Mouse (Mus musculus) lung, embryonic 15.5 days (tissue): ENCODE data around the gene Furin. TPM values are rescaled to one million over a fixed set of nuclear protein-coding genes. Genes with fewer than 3 reads are reported as not detected.
A peak's percentile ranks its signal among the peaks of the same experiment; 100 is the strongest.

Source experiments
- ATAC-seq: fragments of 200-750 bp; cut with Nextera tagmentation; 2 replicates; pipeline ENCODE4 v1.8.0; 2017; ENCODE audit warnings: moderate number of reproducible peaks, borderline replicate concordance; ENCODE audit not compliant: low FRiP score, low TSS enrichment; ENCODE audit errors: extremely low read depth
- H3K27ac ChIP-seq: fragments of 300-500 bp; sonication (generic); 2 replicates; pipeline ENCODE4 v1.5.1; 2015; ENCODE audit warnings: moderate library complexity, mild to moderate bottlenecking, inconsistent platforms
- H3K27me3 ChIP-seq: fragments of 300-500 bp; sonication (generic); 2 replicates; pipeline ENCODE4 v1.6.1; 2015; ENCODE audit warnings: inconsistent platforms
- H3K36me3 ChIP-seq: fragments of 300-500 bp; sonication (generic); 2 replicates; pipeline ENCODE4 v1.6.1; 2015; ENCODE audit warnings: inconsistent platforms
- H3K4me1 ChIP-seq: fragments of 300-500 bp; sonication (generic); 2 replicates; pipeline ENCODE4 v1.6.1; 2015; ENCODE audit warnings: inconsistent platforms
- H3K4me2 ChIP-seq: fragments of 300-500 bp; sonication (generic); 2 replicates; pipeline ENCODE4 v1.6.1; 2015; ENCODE audit warnings: inconsistent platforms, mild to moderate bottlenecking, moderate library complexity
- H3K4me3 ChIP-seq: fragments of 300-500 bp; sonication (generic); 2 replicates; pipeline ENCODE4 v1.5.1; 2015; ENCODE audit warnings: mild to moderate bottlenecking, inconsistent platforms
- H3K9ac ChIP-seq: fragments of 300-500 bp; sonication (generic); 2 replicates; pipeline ENCODE4 v1.6.1; 2015; ENCODE audit warnings: inconsistent platforms
- H3K9me3 ChIP-seq: fragments of 300-500 bp; sonication (generic); 2 replicates; pipeline ENCODE4 v1.6.1; 2016; ENCODE audit warnings: inconsistent platforms
- WGBS: fragments of 180-500 bp; shearing (Covaris S2); methylation state at CpG from one replicate; pipeline ENCODE4 v1.1.7; 2015; 5-methylcytosine and 5-hydroxymethylcytosine counted together
- polyA plus RNA-seq: library from polyadenylated mRNA; unstranded; fragments of >200 nt; fragmentation: Nextera tagmentation; extraction: Ambion mirVana; gene quantifications from 2 replicates; pipeline ENCODE4 v1.2.1, GENCODE M21; 2015

The Furin gene
- 16.3 and 16.7 TPM in 2 replicates for polyA plus RNA-seq

- Histone ChIP-seq H3K36me3 (no peaks in the 10 kb centered on the region), H3K9ac (no peak within 1 kb of the TSS), H3K27me3 (no peaks in the 10 kb centered on the region), H3K4me2 (no peak within 1 kb of the TSS), H3K27ac (0 out of 2 replicates have a peak within 1 kb of the TSS, but pooled peaks have one; percentile 12), H3K4me3 (no peak within 1 kb of the TSS), H3K9me3 (no peaks in the 10 kb centered on the region), H3K4me1 (peaks cover 34% of the 10 kb centered on the region)
- no peak for ATAC-seq
- WGBS = 62% methylated on average over 9 of the region's 9 CpGs
Observed at GRCm38 (mm10) chr7:80405188-80405695, at the start of gene Furin. TSS of gene Furin (minus strand) at chr7:80405436.

GRCm38 (mm10) chr7:80454786-80455185 lies 49.5 kb upstream of the Furin start:
- no peak for ATAC-seq
- WGBS = 79% methylated on average over 2 of the region's 2 CpGs
- no peak overlapping the region for H3K27ac ChIP-seq

GRCm38 (mm10) chr7:80453997-80454396 lies 48.8 kb upstream of the Furin start:
- whole genome bisulfite sequencing = 83% methylated on average over 5 of the region's 5 CpGs
- Histone ChIP-seq H3K9me3 (no peaks in the 10 kb centered on the region), H3K4me2 (no peak overlapping the region), H3K27me3 (no peaks in the 10 kb centered on the region), H3K4me3 (no peak overlapping the region), H3K9ac (no peak overlapping the region), H3K27ac (no peak overlapping the region), H3K36me3 (peaks cover 18% of the 10 kb centered on the region), H3K4me1 (peaks cover 16% of the 10 kb centered on the region)
- no peak for ATAC-seq

More at GRCm38 (mm10) chr7:80454786-80455185, 49.5 kb upstream of the Furin start:
- no peak overlapping the region for H3K4me2 ChIP-seq
- H3K36me3 ChIP-seq = peaks cover 24% of the 10 kb centered on the region
- no peaks in the 10 kb centered on the region for H3K9me3 ChIP-seq
- H3K4me1 ChIP-seq = peaks cover 16% of the 10 kb centered on the region
- H3K9ac ChIP-seq = no peak overlapping the region
- H3K27me3 ChIP-seq = no peaks in the 10 kb centered on the region
- H3K4me3 ChIP-seq = no peak overlapping the region

GRCm38 (mm10) chr7:80453121-80453520 lies 47.9 kb upstream of the Furin start:
- peaks cover 15% of the 10 kb centered on the region for H3K36me3 ChIP-seq
- WGBS = 66% methylated on average over 3 of the region's 3 CpGs
- H3K9ac ChIP-seq = no peak overlapping the region
- no peaks in the 10 kb centered on the region for H3K27me3 ChIP-seq
- no peak for ATAC-seq
- no peaks in the 10 kb centered on the region for H3K9me3 ChIP-seq
- H3K27ac ChIP-seq = no peak overlapping the region
- no peak overlapping the region for H3K4me2 ChIP-seq
- H3K4me3 ChIP-seq = no peak overlapping the region
- peaks cover 16% of the 10 kb centered on the region for H3K4me1 ChIP-seq

GRCm38 (mm10) chr7:80452241-80452640 lies 47.0 kb upstream of the Furin start:
- no peaks in the 10 kb centered on the region for H3K27me3 ChIP-seq
- no peaks in the 10 kb centered on the region for H3K9me3 ChIP-seq
- 79% methylated on average over 5 of the region's 5 CpGs for WGBS
- no peak overlapping the region for H3K9ac ChIP-seq
- no peak for ATAC-seq
- no peak overlapping the region for H3K4me2 ChIP-seq
- H3K36me3 ChIP-seq = peaks cover 15% of the 10 kb centered on the region
- no peak overlapping the region for H3K4me3 ChIP-seq
- no peak overlapping the region for H3K27ac ChIP-seq
- peaks cover 8% of the 10 kb centered on the region for H3K4me1 ChIP-seq

- peaks cover 15% of the 10 kb centered on the region for H3K36me3 ChIP-seq
- no peak overlapping the region for H3K4me2 ChIP-seq
- ATAC-seq = no peak
- no peak overlapping the region for H3K9ac ChIP-seq
- H3K4me3 ChIP-seq = no peak overlapping the region
- H3K27ac ChIP-seq = no peak overlapping the region
- H3K4me1 ChIP-seq = peaks cover 9% of the 10 kb centered on the region; the same call in 1 of the 2 replicates
- no peaks in the 10 kb centered on the region for H3K27me3 ChIP-seq
- no peaks in the 10 kb centered on the region for H3K9me3 ChIP-seq
- 61% methylated on average over 3 of the region's 3 CpGs for WGBS
Observed at GRCm38 (mm10) chr7:80451550-80452232, 46.5 kb upstream of the Furin start.

GRCm38 (mm10) chr7:80450354-80450753 lies 45.1 kb upstream of the Furin start:
- H3K9me3 ChIP-seq = no peaks in the 10 kb centered on the region
- no peak overlapping the region for H3K4me3 ChIP-seq
- H3K27ac ChIP-seq = no peak overlapping the region
- no peak for ATAC-seq
- no peaks in the 10 kb centered on the region for H3K27me3 ChIP-seq
- peaks cover 15% of the 10 kb centered on the region for H3K36me3 ChIP-seq
- H3K4me1 ChIP-seq = peaks cover 15% of the 10 kb centered on the region
- no peak overlapping the region for H3K4me2 ChIP-seq
- H3K9ac ChIP-seq = no peak overlapping the region
- WGBS = 64% methylated on average over 4 of the region's 4 CpGs

- H3K4me3 ChIP-seq = no peak overlapping the region
- peaks cover 10% of the 10 kb centered on the region for H3K36me3 ChIP-seq
- 63% methylated on average over 6 of the region's 6 CpGs for WGBS
- no peak overlapping the region for H3K27ac ChIP-seq
- H3K27me3 ChIP-seq = no peaks in the 10 kb centered on the region
- H3K4me1 ChIP-seq = peaks cover 22% of the 10 kb centered on the region
- ATAC-seq = no peak
- H3K9ac ChIP-seq = no peak overlapping the region
- H3K4me2 ChIP-seq = no peak overlapping the region
- no peaks in the 10 kb centered on the region for H3K9me3 ChIP-seq
Observed at GRCm38 (mm10) chr7:80449620-80450091, 44.4 kb upstream of the Furin start.

- 93% methylated on average over 8 of the region's 8 CpGs for WGBS
- H3K4me1 ChIP-seq = peaks cover 32% of the 10 kb centered on the region
Observed at GRCm38 (mm10) chr7:80447336-80447735, 42.1 kb upstream of the Furin start.

GRCm38 (mm10) chr7:80446221-80446878 lies 41.1 kb upstream of the Furin start:
- H3K4me1 ChIP-seq = peaks cover 40% of the 10 kb centered on the region
- H3K36me3 ChIP-seq = no peaks in the 10 kb centered on the region
- 53% methylated on average over 7 of the region's 7 CpGs for WGBS
- H3K9me3 ChIP-seq = no peaks in the 10 kb centered on the region
- H3K9ac ChIP-seq = no peak overlapping the region
- no peak overlapping the region for H3K4me2 ChIP-seq
- H3K4me3 ChIP-seq = no peak overlapping the region
- ATAC-seq = no peak
- no peaks in the 10 kb centered on the region for H3K27me3 ChIP-seq
- peak overlapping the region; percentile 84 for H3K27ac ChIP-seq

More at GRCm38 (mm10) chr7:80447336-80447735, 42.1 kb upstream of the Furin start:
- Histone ChIP-seq H3K4me2 (no peak overlapping the region), H3K27me3 (no peaks in the 10 kb centered on the region), H3K9me3 (no peaks in the 10 kb centered on the region), H3K27ac (no peak overlapping the region), H3K9ac (no peak overlapping the region), H3K4me3 (no peak overlapping the region), H3K36me3 (no peaks in the 10 kb centered on the region)
- no peak for ATAC-seq

- Histone ChIP-seq H3K9me3 (no peaks in the 10 kb centered on the region), H3K36me3 (no peaks in the 10 kb centered on the region), H3K9ac (no peak overlapping the region), H3K27ac (peak overlapping the region; percentile 84), H3K4me3 (no peak overlapping the region), H3K4me2 (no peak overlapping the region), H3K27me3 (no peaks in the 10 kb centered on the region), H3K4me1 (peaks cover 48% of the 10 kb centered on the region)
- WGBS = 10% methylated on average over 6 of the region's 6 CpGs
- ATAC-seq = peak; percentile 34
Observed at GRCm38 (mm10) chr7:80445492-80445891, 40.3 kb upstream of the Furin start.
